Mouse (Mus musculus) common myeloid progenitor, adult 5-6 weeks (primary cell): ENCODE measurements around the gene Ncoa3. TPM values are rescaled to one million over a fixed set of nuclear protein-coding genes. Genes with fewer than 3 reads are reported as not detected.

Source experiments
- ATAC-seq: replicated peaks from 2 replicates; pipeline ENCODE4 v1.8.0; 2016; ENCODE audit warnings: low read depth, mild to moderate bottlenecking, moderate TSS enrichment, inconsistent platforms; ENCODE audit not compliant: poor library complexity, severe bottlenecking
- total RNA-seq: library from RNA; stranded (forward); fragments of 200-1000, 187-1606 nt; gene quantifications from 2 replicates; pipeline ENCODE4 v1.2.3, GENCODE M21; 2017

The Ncoa3 gene
- total RNA-seq, 1 experiment from 2014 or later: 39.7 TPM

- ATAC-seq: no peak
Measured at GRCm38 (mm10) chr2:166000242-166000641, 7.8 kb downstream of the Ncoa3 start.

GRCm38 (mm10) chr2:166000769-166001168 is 8.3 kb downstream of the Ncoa3 start:
- no peak for ATAC-seq

GRCm38 (mm10) chr2:166001362-166001761 is 8.9 kb downstream of the Ncoa3 start:
- ATAC-seq: peak; percentile 28; the same call in 1 of the 2 replicates

- ATAC-seq: no peak
Measured at GRCm38 (mm10) chr2:166001768-166002167, 9.3 kb downstream of the Ncoa3 start.

- no peak for ATAC-seq
Measured at GRCm38 (mm10) chr2:166002429-166002828, 10.0 kb downstream of the Ncoa3 start.

GRCm38 (mm10) chr2:166003004-166003403 is 10.6 kb downstream of the Ncoa3 start:
- no peak for ATAC-seq

- no peak for ATAC-seq
Measured at GRCm38 (mm10) chr2:166007046-166007445, 14.6 kb downstream of the Ncoa3 start.

GRCm38 (mm10) chr2:166008558-166009392 is 16.3 kb downstream of the Ncoa3 start:
- ATAC-seq: no peak

GRCm38 (mm10) chr2:166009393-166009947 is 17.0 kb downstream of the Ncoa3 start:
- no peak for ATAC-seq

GRCm38 (mm10) chr2:166010321-166010720 is 17.9 kb downstream of the Ncoa3 start:
- ATAC-seq: no peak

GRCm38 (mm10) chr2:166011422-166011821 is 19.0 kb downstream of the Ncoa3 start:
- ATAC-seq: no peak

GRCm38 (mm10) chr2:166012145-166012544 is 19.7 kb downstream of the Ncoa3 start:
- peak; percentile 97 for ATAC-seq

GRCm38 (mm10) chr2:166018769-166019168 is 26.3 kb downstream of the Ncoa3 start:
- no peak for ATAC-seq

- no peak for ATAC-seq
Measured at GRCm38 (mm10) chr2:166020026-166020425, 27.6 kb downstream of the Ncoa3 start.

GRCm38 (mm10) chr2:166021073-166021610 is 28.7 kb downstream of the Ncoa3 start:
- ATAC-seq: peak; percentile 50; the same call in 1 of the 2 replicates

- no peak for ATAC-seq
Measured at GRCm38 (mm10) chr2:166021642-166022041, 29.2 kb downstream of the Ncoa3 start.

GRCm38 (mm10) chr2:166022327-166022726 is 29.9 kb downstream of the Ncoa3 start:
- ATAC-seq: no peak

- no peak for ATAC-seq
Measured at GRCm38 (mm10) chr2:166024079-166024478, 31.6 kb downstream of the Ncoa3 start.

- no peak for ATAC-seq
Measured at GRCm38 (mm10) chr2:166024621-166025020, 32.2 kb downstream of the Ncoa3 start.

GRCm38 (mm10) chr2:166025943-166026342 is 33.5 kb downstream of the Ncoa3 start:
- no peak for ATAC-seq

- no peak for ATAC-seq
Measured at GRCm38 (mm10) chr2:166027834-166028233, 35.4 kb downstream of the Ncoa3 start.
